Mouse (Mus musculus) mouse trophoblast stem cell (cell line): ENCODE measurements around the gene Slc15a1.
"Not testable (repeated sequence)": the region's sequence is repeated elsewhere in the genome, so short reads cannot be mapped to it uniquely, and the experiment has no call there.

Experiments used
- in situ Hi-C, 2 experiments: fragments of 300-500 bp; cut with MseI, MboI; formaldehyde crosslinking; loops; 2 replicates in 1 of 2; 3 replicates in 1 of 2; pipeline ENCODE4 v1.15.1; 2025

Slc15a1 gene

GRCm38 (mm10) chr14:121451424-121452029 is 53.5 kb downstream of the Slc15a1 start:
- in situ Hi-C loops: loop anchor here (5.0 kb wide), 2 partner anchors 164 to 174 kb away; no protein-coding TSS in a partner anchor

GRCm38 (mm10) chr14:121450504-121451423 is 54.3 kb downstream of the Slc15a1 start:
- in situ Hi-C loops: loop anchor here (5.0 kb wide), 2 partner anchors 163 to 173 kb away; no protein-coding TSS in a partner anchor

- in situ Hi-C loops: no loop called here
Measured at GRCm38 (mm10) chr14:121446951-121447350, 58.1 kb downstream of the Slc15a1 start.

- in situ Hi-C loops: no loop called here
Measured at GRCm38 (mm10) chr14:121445194-121445593, 59.9 kb downstream of the Slc15a1 start.

GRCm38 (mm10) chr14:121440807-121441206 is 64.2 kb downstream of the Slc15a1 start:
- in situ Hi-C loops: no loop called here

GRCm38 (mm10) chr14:121437026-121437425 is 68.0 kb downstream of the Slc15a1 start:
- in situ Hi-C loops: no loop called here

GRCm38 (mm10) chr14:121436455-121436854 is 68.6 kb downstream of the Slc15a1 start:
- in situ Hi-C loops: no loop called here

- in situ Hi-C loops: no loop called here
Measured at GRCm38 (mm10) chr14:121435794-121436193, 69.3 kb downstream of the Slc15a1 start.

- in situ Hi-C loops: no loop called here
Measured at GRCm38 (mm10) chr14:121431261-121431660, 73.8 kb downstream of the Slc15a1 start.

- in situ Hi-C loops: no loop called here
Measured at GRCm38 (mm10) chr14:121429854-121430535, 75.1 kb downstream of the Slc15a1 start.

GRCm38 (mm10) chr14:121428148-121428547 is 76.9 kb downstream of the Slc15a1 start:
- in situ Hi-C loops: no loop called here

- in situ Hi-C loops: no loop called here
Measured at GRCm38 (mm10) chr14:121426743-121427142, 78.3 kb downstream of the Slc15a1 start.

GRCm38 (mm10) chr14:121425004-121425793 is 79.9 kb downstream of the Slc15a1 start:
- in situ Hi-C loops: no loop called here

GRCm38 (mm10) chr14:121423341-121423751 is 81.7 kb downstream of the Slc15a1 start:
- in situ Hi-C loops: no loop called here

GRCm38 (mm10) chr14:121422664-121423340 is 82.2 kb downstream of the Slc15a1 start:
- in situ Hi-C loops: no loop called here

- in situ Hi-C loops: no loop called here
Measured at GRCm38 (mm10) chr14:121422000-121422399, 83.1 kb downstream of the Slc15a1 start.

- in situ Hi-C loops: no loop called here
Measured at GRCm38 (mm10) chr14:121417594-121417993, 87.5 kb downstream of the Slc15a1 start.

GRCm38 (mm10) chr14:121416626-121417319 is 88.3 kb downstream of the Slc15a1 start:
- in situ Hi-C loops: no loop called here

- in situ Hi-C loops: no loop called here
Measured at GRCm38 (mm10) chr14:121414635-121415241, 90.3 kb downstream of the Slc15a1 start.

- in situ Hi-C loops: not testable (repeated sequence)
Measured at GRCm38 (mm10) chr14:121413726-121414125, 91.3 kb downstream of the Slc15a1 start.
